Mouse (Mus musculus) liver, embryonic 13.5 days (tissue): ENCODE results near the gene Rgcc. TPM values are rescaled to one million over a fixed set of nuclear protein-coding genes. Genes with fewer than 3 reads are reported as not detected.

Experiments
- ATAC-seq: fragments of 200-750 bp; cut with Nextera tagmentation; 2 replicates; pipeline ENCODE4 v1.8.0; 2017; ENCODE audit warnings: low read depth, mild to moderate bottlenecking, moderate number of reproducible peaks, moderate library complexity
- DNase-seq: peaks from one replicate; pipeline ENCODE4 v3.0.0; 2022
- H3K27ac ChIP-seq: fragments of 300-500 bp; sonication (generic); 2 replicates; pipeline ENCODE4 v1.5.1; 2015; ENCODE audit warnings: moderate library complexity, mild to moderate bottlenecking, inconsistent platforms
- H3K27me3 ChIP-seq: fragments of 300-500 bp; sonication (generic); 2 replicates; pipeline ENCODE4 v1.6.1; 2015; ENCODE audit warnings: mild to moderate bottlenecking, inconsistent platforms
- H3K36me3 ChIP-seq: fragments of 300-500 bp; sonication (generic); 2 replicates; pipeline ENCODE4 v1.6.1; 2015; ENCODE audit warnings: mild to moderate bottlenecking, inconsistent platforms
- H3K4me1 ChIP-seq: fragments of 300-500 bp; sonication (generic); replicated peaks from 2 replicates; pipeline ENCODE4 v1.6.1; 2015; ENCODE audit warnings: inconsistent platforms
- H3K4me2 ChIP-seq: fragments of 300-500 bp; sonication (generic); 2 replicates; pipeline ENCODE4 v1.6.1; 2015; ENCODE audit warnings: inconsistent platforms, mild to moderate bottlenecking, moderate library complexity
- H3K4me3 ChIP-seq: fragments of 300-500 bp; sonication (generic); replicated peaks from 2 replicates; pipeline ENCODE4 v1.5.1; 2015; ENCODE audit warnings: mild to moderate bottlenecking, inconsistent platforms
- H3K9ac ChIP-seq: fragments of 300-500 bp; sonication (generic); 2 replicates; pipeline ENCODE4 v1.6.1; 2015; ENCODE audit warnings: mild to moderate bottlenecking, inconsistent platforms
- H3K9me3 ChIP-seq: fragments of 300-500 bp; sonication (generic); replicated peaks from 2 replicates; pipeline ENCODE4 v1.6.1; 2016; ENCODE audit warnings: inconsistent platforms
- WGBS: fragments of 180-500 bp; shearing (Covaris S2); methylation state at CpG from one replicate; pipeline ENCODE4 v1.1.7; 2015; ENCODE audit not compliant: insufficient replicate concordance; 5-methylcytosine and 5-hydroxymethylcytosine counted together
- polyA plus RNA-seq: library from polyadenylated mRNA; unstranded; fragments of >200 nt; fragmentation: Nextera tagmentation; extraction: Ambion mirVana; gene quantifications from 2 replicates; pipeline ENCODE4 v1.2.1, GENCODE M21; 2015

The Rgcc gene
- polyA plus RNA-seq, 1 experiment from 2014 or later, result 322 TPM

- Histone ChIP-seq H3K9ac (0 out of 2 replicates have a peak overlapping the region, but pooled peaks have one; percentile 37), H3K27me3 (no peaks in the 10 kb centered on the region), H3K4me3 (no peak overlapping the region), H3K4me2 (no peak overlapping the region), H3K27ac (peak overlapping the region; percentile 96), H3K4me1 (peaks cover 69% of the 10 kb centered on the region), H3K36me3 (peaks cover 72% of the 10 kb centered on the region), H3K9me3 (no peaks in the 10 kb centered on the region)
- ATAC-seq (no peak), DNase-seq (no peak)
- 85% methylated on average over 4 of the region's 4 CpGs for WGBS
Measured at GRCm38 (mm10) chr14:79291629-79292028, 9.8 kb downstream of the Rgcc start.

- H3K27ac ChIP-seq, result peak overlapping the region; percentile 70
- H3K4me2 ChIP-seq, result peak overlapping the region; percentile 8; the same call in 1 of the 2 replicates
Measured at GRCm38 (mm10) chr14:79290683-79291425, 10.6 kb downstream of the Rgcc start.

GRCm38 (mm10) chr14:79289909-79290308 lies 11.5 kb downstream of the Rgcc start:
- WGBS, result 34% methylated on average over 9 of the region's 9 CpGs
- Histone ChIP-seq H3K4me1 (peaks cover 54% of the 10 kb centered on the region), H3K36me3 (peaks cover 65% of the 10 kb centered on the region), H3K9me3 (no peaks in the 10 kb centered on the region), H3K4me3 (no peak overlapping the region), H3K4me2 (no peak overlapping the region), H3K27ac (peak overlapping the region; percentile 70), H3K27me3 (no peaks in the 10 kb centered on the region), H3K9ac (no peak overlapping the region)
- ATAC-seq (no peak), DNase-seq (no peak)

More at GRCm38 (mm10) chr14:79290683-79291425, 10.6 kb downstream of the Rgcc start:
- H3K4me3 ChIP-seq, result no peak overlapping the region
- 65% methylated on average over 15 of the region's 15 CpGs for WGBS
- H3K36me3 ChIP-seq, result peaks cover 71% of the 10 kb centered on the region
- H3K9ac ChIP-seq, result peak overlapping the region; percentile 23; the same call in 1 of the 2 replicates
- H3K9me3 ChIP-seq, result no peaks in the 10 kb centered on the region
- peaks cover 64% of the 10 kb centered on the region for H3K4me1 ChIP-seq
- H3K27me3 ChIP-seq, result no peaks in the 10 kb centered on the region
- ATAC-seq, result no peak
- no peak for DNase-seq

GRCm38 (mm10) chr14:79288280-79288679 lies 13.2 kb downstream of the Rgcc start:
- H3K4me1 ChIP-seq, result peaks cover 38% of the 10 kb centered on the region
- no peak for ATAC-seq
- H3K27ac ChIP-seq, result 0 out of 2 replicates have a peak overlapping the region, but pooled peaks have one; percentile 24
- no peak overlapping the region for H3K9ac ChIP-seq
- no peak overlapping the region for H3K4me2 ChIP-seq
- peaks cover 58% of the 10 kb centered on the region for H3K36me3 ChIP-seq
- DNase-seq, result no peak
- WGBS, result 58% methylated on average over 3 of the region's 3 CpGs
- H3K4me3 ChIP-seq, result no peak overlapping the region
- H3K27me3 ChIP-seq, result no peaks in the 10 kb centered on the region
- H3K9me3 ChIP-seq, result no peaks in the 10 kb centered on the region

- WGBS, result 81% methylated on average over 7 of the region's 7 CpGs
- peak overlapping the region; percentile 18; the same call in 1 of the 2 replicates for H3K27ac ChIP-seq
- H3K4me2 ChIP-seq, result no peak overlapping the region
- no peaks in the 10 kb centered on the region for H3K9me3 ChIP-seq
- H3K4me1 ChIP-seq, result peaks cover 33% of the 10 kb centered on the region
- DNase-seq (no peak), ATAC-seq (no peak)
- no peaks in the 10 kb centered on the region for H3K27me3 ChIP-seq
- H3K9ac ChIP-seq, result no peak overlapping the region
- no peak overlapping the region for H3K4me3 ChIP-seq
- H3K36me3 ChIP-seq, result peaks cover 48% of the 10 kb centered on the region
Measured at GRCm38 (mm10) chr14:79287251-79287863, 14.1 kb downstream of the Rgcc start.

GRCm38 (mm10) chr14:79285549-79285948 lies 15.9 kb downstream of the Rgcc start:
- no peak overlapping the region for H3K9ac ChIP-seq
- H3K36me3 ChIP-seq, result peaks cover 31% of the 10 kb centered on the region
- H3K4me1 ChIP-seq, result peaks cover 23% of the 10 kb centered on the region
- no peaks in the 10 kb centered on the region for H3K9me3 ChIP-seq
- no peaks in the 10 kb centered on the region for H3K27me3 ChIP-seq
- H3K27ac ChIP-seq, result 0 out of 2 replicates have a peak overlapping the region, but pooled peaks have one; percentile 23
- ATAC-seq (no peak), DNase-seq (no peak)
- H3K4me2 ChIP-seq, result no peak overlapping the region
- no peak overlapping the region for H3K4me3 ChIP-seq
- WGBS, result 88% methylated on average over 5 of the region's 5 CpGs

GRCm38 (mm10) chr14:79284616-79285015 lies 16.8 kb downstream of the Rgcc start:
- no peaks in the 10 kb centered on the region for H3K9me3 ChIP-seq
- ATAC-seq, result no peak
- no peak overlapping the region for H3K4me3 ChIP-seq
- no peak overlapping the region for H3K4me2 ChIP-seq
- H3K36me3 ChIP-seq, result peaks cover 22% of the 10 kb centered on the region
- no peak for DNase-seq
- no peak overlapping the region for H3K9ac ChIP-seq
- no peak overlapping the region for H3K27ac ChIP-seq
- H3K27me3 ChIP-seq, result no peaks in the 10 kb centered on the region
- WGBS, result 66% methylated on average over 4 of the region's 4 CpGs
- peaks cover 14% of the 10 kb centered on the region for H3K4me1 ChIP-seq

- DNase-seq, result no peak
- H3K4me1 ChIP-seq, result peaks cover 11% of the 10 kb centered on the region
- ATAC-seq, result no peak
- no peak overlapping the region for H3K4me2 ChIP-seq
- peaks cover 15% of the 10 kb centered on the region for H3K36me3 ChIP-seq
- H3K27ac ChIP-seq, result no peak overlapping the region
- no peak overlapping the region for H3K9ac ChIP-seq
- no peaks in the 10 kb centered on the region for H3K9me3 ChIP-seq
- no peaks in the 10 kb centered on the region for H3K27me3 ChIP-seq
- no peak overlapping the region for H3K4me3 ChIP-seq
- WGBS, result 82% methylated on average over 7 of the region's 7 CpGs
Measured at GRCm38 (mm10) chr14:79283952-79284351, 17.5 kb downstream of the Rgcc start.

- Histone ChIP-seq H3K27ac (0 out of 2 replicates have a peak overlapping the region, but pooled peaks have one; percentile 14), H3K36me3 (no peaks in the 10 kb centered on the region), H3K27me3 (no peaks in the 10 kb centered on the region), H3K9me3 (no peaks in the 10 kb centered on the region), H3K4me1 (peaks cover 11% of the 10 kb centered on the region), H3K4me3 (no peak overlapping the region), H3K4me2 (peak overlapping the region; percentile 17; the same call in 1 of the 2 replicates), H3K9ac (no peak overlapping the region; the same call in 1 of the 2 replicates)
- WGBS, result 26% methylated on average over 9 of the region's 9 CpGs
- ATAC-seq (peak; percentile 74), DNase-seq (no peak)
Measured at GRCm38 (mm10) chr14:79281894-79282553, 19.4 kb downstream of the Rgcc start.

GRCm38 (mm10) chr14:79280456-79280855 lies 21.0 kb downstream of the Rgcc start:
- Histone ChIP-seq H3K4me2 (no peak overlapping the region), H3K36me3 (no peaks in the 10 kb centered on the region), H3K27ac (no peak overlapping the region), H3K9me3 (no peaks in the 10 kb centered on the region), H3K4me3 (no peak overlapping the region), H3K9ac (no peak overlapping the region), H3K27me3 (no peaks in the 10 kb centered on the region), H3K4me1 (peaks cover 18% of the 10 kb centered on the region)
- DNase-seq (no peak), ATAC-seq (no peak)
- 86% methylated on average over 9 of the region's 9 CpGs for WGBS

GRCm38 (mm10) chr14:79279494-79279893 lies 22.0 kb downstream of the Rgcc start:
- 54% methylated on average over 1 of the region's 1 CpGs for WGBS

More at GRCm38 (mm10) chr14:79279494-79279893, 22.0 kb downstream of the Rgcc start:
- Histone ChIP-seq H3K36me3 (no peaks in the 10 kb centered on the region), H3K4me3 (no peak overlapping the region), H3K4me1 (peaks cover 18% of the 10 kb centered on the region), H3K9me3 (no peaks in the 10 kb centered on the region), H3K27me3 (no peaks in the 10 kb centered on the region), H3K9ac (no peak overlapping the region), H3K4me2 (no peak overlapping the region), H3K27ac (no peak overlapping the region)
- ATAC-seq (no peak), DNase-seq (no peak)
